Mouse (Mus musculus) yolk sac, embryonic 10.5 days (tissue): Measurements from ENCODE around the gene Apoc4.

Experiments used
- DNase-seq: peaks from one replicate; pipeline ENCODE4 v3.0.0-alpha.2; 2017; ENCODE audit warnings: low spot score

Apoc4 gene

GRCm38 (mm10) chr7:19681202-19681694 is at the start of gene Apoc4, which contains the start of gene Gm44805:
Apoc4 (minus strand) TSS chr7:19681479.
Gm44805 (minus strand) TSS chr7:19681423.
- no peak for DNase-seq

GRCm38 (mm10) chr7:19726541-19726940 is 45.3 kb upstream of the Apoc4 start:
- no peak for DNase-seq

GRCm38 (mm10) chr7:19724167-19724566 is 42.9 kb upstream of the Apoc4 start:
- no peak for DNase-seq

GRCm38 (mm10) chr7:19722754-19723195 is 41.5 kb upstream of the Apoc4 start:
- no peak for DNase-seq

- DNase-seq = no peak
Observed at GRCm38 (mm10) chr7:19719200-19719599, 37.9 kb upstream of the Apoc4 start.

GRCm38 (mm10) chr7:19718297-19718952 is 37.1 kb upstream of the Apoc4 start:
- no peak for DNase-seq

- DNase-seq = no peak
Observed at GRCm38 (mm10) chr7:19717346-19717745, 36.1 kb upstream of the Apoc4 start.

- DNase-seq = no peak
Observed at GRCm38 (mm10) chr7:19716822-19717221, 35.5 kb upstream of the Apoc4 start.

GRCm38 (mm10) chr7:19716055-19716682 is 34.9 kb upstream of the Apoc4 start:
- no peak for DNase-seq

GRCm38 (mm10) chr7:19715239-19716054 is 34.2 kb upstream of the Apoc4 start, which contains the start of gene Tomm40:
Tomm40 (minus strand) TSS chr7:19715438.
- DNase-seq = peak; percentile 100

- DNase-seq = no peak
Observed at GRCm38 (mm10) chr7:19714836-19715235, 33.6 kb upstream of the Apoc4 start.

GRCm38 (mm10) chr7:19713598-19713997 is 32.3 kb upstream of the Apoc4 start:
- no peak for DNase-seq

GRCm38 (mm10) chr7:19713196-19713595 is 31.9 kb upstream of the Apoc4 start:
- DNase-seq = no peak

GRCm38 (mm10) chr7:19712414-19712813 is 31.1 kb upstream of the Apoc4 start:
- no peak for DNase-seq

GRCm38 (mm10) chr7:19710650-19711049 is 29.4 kb upstream of the Apoc4 start:
- DNase-seq = no peak

GRCm38 (mm10) chr7:19705271-19705670 is 24.0 kb upstream of the Apoc4 start:
- no peak for DNase-seq

GRCm38 (mm10) chr7:19704475-19704874 is 23.2 kb upstream of the Apoc4 start:
- no peak for DNase-seq

- DNase-seq = no peak
Observed at GRCm38 (mm10) chr7:19702859-19703555, 21.7 kb upstream of the Apoc4 start.

- DNase-seq = peak; percentile 94
Observed at GRCm38 (mm10) chr7:19701069-19701761, 19.9 kb upstream of the Apoc4 start.

- no peak for DNase-seq
Observed at GRCm38 (mm10) chr7:19700299-19701068, 19.2 kb upstream of the Apoc4 start.

- DNase-seq = no peak
Observed at GRCm38 (mm10) chr7:19699827-19700148, 18.5 kb upstream of the Apoc4 start.
